Mouse (Mus musculus): ENCODE measurements around the gene Abcg5.

The Abcg5 gene

GRCm38 (mm10) chr17:84645119-84645518 is 37.7 kb downstream of the Abcg5 start:
- DNase-seq (ENCODE audit: inconsistent ontology term) = no peak

GRCm38 (mm10) chr17:84644292-84645050 is 38.3 kb downstream of the Abcg5 start:
- DNase-seq (ENCODE audit: inconsistent ontology term) = no peak

- no peak for DNase-seq (ENCODE audit: inconsistent ontology term)
Observed at GRCm38 (mm10) chr17:84642324-84642723, 40.5 kb downstream of the Abcg5 start.

GRCm38 (mm10) chr17:84641893-84642292 is 40.9 kb downstream of the Abcg5 start:
- no peak for DNase-seq (ENCODE audit: inconsistent ontology term)

GRCm38 (mm10) chr17:84639796-84640378 is 42.9 kb downstream of the Abcg5 start:
- no peak for DNase-seq (ENCODE audit: inconsistent ontology term)

- DNase-seq (ENCODE audit: inconsistent ontology term) = no peak
Observed at GRCm38 (mm10) chr17:84637971-84638370, 44.8 kb downstream of the Abcg5 start.

- DNase-seq (ENCODE audit: inconsistent ontology term) = peak; percentile 82
Observed at GRCm38 (mm10) chr17:84636328-84636727, 46.5 kb downstream of the Abcg5 start.

- no peak for DNase-seq (ENCODE audit: inconsistent ontology term)
Observed at GRCm38 (mm10) chr17:84633443-84633842, 49.4 kb downstream of the Abcg5 start.

- no peak for DNase-seq (ENCODE audit: inconsistent ontology term)
Observed at GRCm38 (mm10) chr17:84631836-84632235, 51.0 kb downstream of the Abcg5 start.

GRCm38 (mm10) chr17:84628611-84629010 is 54.2 kb downstream of the Abcg5 start:
- no peak for DNase-seq (ENCODE audit: inconsistent ontology term)

- DNase-seq (ENCODE audit: inconsistent ontology term) = no peak
Observed at GRCm38 (mm10) chr17:84627721-84628120, 55.1 kb downstream of the Abcg5 start.

GRCm38 (mm10) chr17:84626857-84627305 is 55.9 kb downstream of the Abcg5 start:
- peak; percentile 53 for DNase-seq (ENCODE audit: inconsistent ontology term)

- peak; percentile 88 for DNase-seq (ENCODE audit: inconsistent ontology term)
Observed at GRCm38 (mm10) chr17:84626276-84626856, 56.4 kb downstream of the Abcg5 start, which contains the start of gene Dync2li1. Dync2li1 (plus strand) TSS chr17:84626496.

- no peak for DNase-seq (ENCODE audit: inconsistent ontology term)
Observed at GRCm38 (mm10) chr17:84622873-84623272, 59.9 kb downstream of the Abcg5 start.

- no peak for DNase-seq (ENCODE audit: inconsistent ontology term)
Observed at GRCm38 (mm10) chr17:84622028-84622427, 60.8 kb downstream of the Abcg5 start.

- DNase-seq (ENCODE audit: inconsistent ontology term) = no peak
Observed at GRCm38 (mm10) chr17:84621209-84621608, 61.6 kb downstream of the Abcg5 start.

- no peak for DNase-seq (ENCODE audit: inconsistent ontology term)
Observed at GRCm38 (mm10) chr17:84620610-84621009, 62.2 kb downstream of the Abcg5 start.

- peak; percentile 82 for DNase-seq (ENCODE audit: inconsistent ontology term)
Observed at GRCm38 (mm10) chr17:84620076-84620475, 62.7 kb downstream of the Abcg5 start.

- DNase-seq (ENCODE audit: inconsistent ontology term) = no peak
Observed at GRCm38 (mm10) chr17:84619112-84619511, 63.7 kb downstream of the Abcg5 start.

GRCm38 (mm10) chr17:84617953-84618352 is 64.9 kb downstream of the Abcg5 start:
- no peak for DNase-seq (ENCODE audit: inconsistent ontology term)

GRCm38 (mm10) chr17:84616526-84617074 is 66.2 kb downstream of the Abcg5 start:
- DNase-seq (ENCODE audit: inconsistent ontology term) = no peak

GRCm38 (mm10) chr17:84615811-84616210 is 67.0 kb downstream of the Abcg5 start:
- DNase-seq (ENCODE audit: inconsistent ontology term) = no peak
